Mouse (Mus musculus) ES-E14 (cell line): Measurements from ENCODE around the gene AI413582.

ENCODE experiments used
- MAFK ChIP-seq: IDR thresholded peaks from 2 replicates; pipeline ENCODE4 v1.6.1; 2014; ENCODE audit warnings: mild to moderate bottlenecking, low read depth, low read length, inconsistent platforms; ENCODE audit not compliant: insufficient read depth
- ZC3H11A ChIP-seq: IDR thresholded peaks from 2 replicates; pipeline ENCODE4 v1.6.1; 2012; ENCODE audit warnings: low read depth, mild to moderate bottlenecking, inconsistent platforms, low read length, borderline replicate concordance
- ZNF384 ChIP-seq: IDR thresholded peaks from 2 replicates; pipeline ENCODE4 v1.6.1; 2012; ENCODE audit warnings: low read depth, low read length, inconsistent platforms

DNA sequence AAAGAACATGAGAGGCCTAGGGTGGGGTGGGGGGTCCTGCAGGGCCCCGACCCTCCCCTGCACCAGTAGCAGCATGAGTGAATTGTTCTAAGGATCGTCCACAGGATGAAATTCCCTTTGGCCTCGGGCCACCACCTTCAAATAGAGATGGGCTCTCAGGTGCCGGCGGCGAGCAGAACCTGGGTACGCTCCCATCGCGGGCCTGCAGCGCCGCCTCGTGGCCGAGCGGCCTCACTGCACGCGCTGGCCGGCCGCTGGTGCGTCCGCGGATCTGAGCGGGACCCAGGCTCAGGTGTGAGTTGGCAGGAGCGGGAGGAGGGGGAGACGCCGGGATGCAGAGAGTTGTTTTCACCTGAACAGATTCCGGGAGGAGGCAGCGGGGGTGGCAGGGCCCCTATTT lies 45.0 kb downstream of the AI413582 start:
- no peak for TF ChIP-seq ZNF384
- peak; percentile 94 for TF ChIP-seq ZC3H11A
- no peak for TF ChIP-seq MAFK
